Mouse (Mus musculus): ENCODE measurements around the gene Spopl. TPM values are rescaled to one million over a fixed set of nuclear protein-coding genes. Genes with fewer than 3 reads are reported as not detected.

The Spopl gene
- 2.8 and 3.2 TPM in 2 replicates for polyA plus RNA-seq (2012; rRNA removed)

DNA sequence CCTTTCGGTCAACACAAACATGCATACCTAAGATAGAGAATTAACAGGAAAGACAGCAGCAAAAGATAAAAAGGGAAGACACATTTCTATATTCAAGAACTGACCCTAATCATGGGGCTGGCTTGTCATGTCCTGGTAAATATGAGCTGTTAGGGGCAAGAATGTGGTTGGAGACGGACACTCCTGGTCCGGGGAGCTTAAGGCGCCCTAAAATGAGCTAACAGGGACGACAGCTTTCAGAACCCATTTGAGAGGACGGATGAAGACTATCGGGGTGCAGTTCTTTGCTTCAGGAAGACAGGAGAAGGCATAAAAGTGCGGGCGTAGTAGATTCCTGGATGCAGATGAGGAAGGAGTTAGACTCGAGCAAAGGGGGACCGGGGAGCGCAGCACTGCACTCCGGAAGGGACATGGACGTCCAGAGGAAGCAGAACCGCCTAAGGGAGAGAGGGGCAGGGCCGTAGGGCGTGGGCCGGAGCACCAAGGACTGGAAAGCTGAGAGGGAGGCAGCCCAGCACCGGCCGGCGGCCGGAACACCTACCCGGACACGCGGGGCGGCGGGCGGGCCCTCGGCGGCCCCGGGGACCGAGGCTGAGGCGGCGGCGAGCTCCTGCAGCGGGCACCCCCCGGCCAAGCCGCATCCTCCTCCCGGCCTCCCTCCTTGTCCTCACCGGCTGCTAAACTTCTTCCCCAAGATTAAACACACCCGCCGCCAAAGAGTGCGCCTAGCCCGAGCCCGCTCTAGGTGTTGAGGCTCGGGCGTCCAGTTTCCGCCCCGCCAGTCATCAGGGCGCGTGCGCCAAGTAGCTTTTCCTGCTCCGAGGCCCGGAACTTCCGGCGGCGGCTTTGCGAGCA lies at the start of gene Spopl:
Gene Spopl, minus strand, starts transcription at position 805 of the 855 bp plus-strand sequence.

All from liver, embryonic 18 days (tissue).